Mouse (Mus musculus): ENCODE data around the gene 2010111I01Rik. TPM values are rescaled to one million over a fixed set of nuclear protein-coding genes. Genes with fewer than 3 reads are reported as not detected.

2010111I01Rik gene
- polyA plus RNA-seq, 1 experiment from 2014 or later = 80.8 TPM

DNA sequence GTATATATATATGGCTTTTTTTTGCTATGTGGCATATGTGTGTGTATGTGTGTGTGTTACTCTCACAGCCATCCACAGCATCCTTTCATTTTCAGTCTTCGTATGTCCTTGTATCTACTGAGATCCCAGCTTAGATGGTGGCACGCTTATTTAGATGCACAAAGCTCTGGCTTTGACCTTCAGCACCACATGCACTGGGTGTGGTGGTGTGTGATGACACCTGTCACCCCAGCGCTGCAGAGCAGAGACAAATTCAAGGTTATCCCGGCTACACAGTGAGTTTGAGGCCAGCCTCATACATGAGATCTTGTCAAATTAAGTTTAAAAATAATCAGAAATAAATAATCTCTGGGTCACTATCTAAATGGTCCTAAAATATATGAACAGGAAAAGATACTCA is 391.4 kb downstream of the 2010111I01Rik start:
- Histone ChIP-seq H3K9me3 (ENCODE audit: control insufficient read depth, low read length) (no peaks in the 10 kb centered on the region), H3K4me1 (ENCODE audit: control insufficient read depth, insufficient read depth, low read length) (no peaks in the 10 kb centered on the region), H3K4me2 (ENCODE audit: low read depth) (no peak overlapping the region), H3K9ac (ENCODE audit: low read length) (no peak overlapping the region), H3K36me3 (ENCODE audit: control insufficient read depth, insufficient read depth, low read length) (no peaks in the 10 kb centered on the region), H3K27ac (ENCODE audit: low read depth, low read length) (no peak overlapping the region), H3K4me3 (ENCODE audit: low read depth, low read length) (no peak overlapping the region), H3K27me3 (ENCODE audit: control insufficient read depth, insufficient read depth, low read length) (no peaks in the 10 kb centered on the region)
- WGBS = 93% methylated on average over 4 of the region's 4 CpGs
- DNase-seq (ENCODE audit: low spot score) (no peak), ATAC-seq (ENCODE audit: insufficient read depth, low FRiP score, low TSS enrichment) (no peak)

DNA sequence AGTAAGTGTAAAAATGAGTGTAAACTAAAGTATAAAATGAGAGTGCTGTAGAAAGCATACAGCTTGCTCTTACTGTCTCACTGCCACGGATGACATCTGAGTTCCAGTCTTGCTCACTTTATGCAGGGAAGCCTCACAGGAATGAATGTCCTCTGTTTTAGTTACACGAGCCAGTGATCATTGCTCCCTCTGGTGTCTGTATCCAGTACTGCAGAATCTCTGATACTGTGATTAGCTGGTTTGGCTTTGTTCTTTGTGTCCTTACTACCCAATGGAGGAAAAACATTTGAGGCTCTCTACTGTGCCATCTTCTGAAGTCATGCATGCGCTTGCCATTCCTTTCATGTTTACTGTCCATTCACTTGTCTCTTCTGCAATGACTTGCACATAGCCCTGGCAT is 391.9 kb downstream of the 2010111I01Rik start:
- no peak overlapping the region for H3K9ac ChIP-seq (ENCODE audit: low read length)
- no peak overlapping the region for H3K4me2 ChIP-seq (ENCODE audit: low read depth)
- H3K9me3 ChIP-seq (ENCODE audit: control insufficient read depth, low read length) = no peaks in the 10 kb centered on the region
- no peak overlapping the region for H3K27ac ChIP-seq (ENCODE audit: low read depth, low read length)
- WGBS = 35% methylated on average over 3 of the region's 3 CpGs
- H3K4me1 ChIP-seq (ENCODE audit: control insufficient read depth, insufficient read depth, low read length) = no peaks in the 10 kb centered on the region
- DNase-seq (ENCODE audit: low spot score) (peak; percentile 38), ATAC-seq (ENCODE audit: insufficient read depth, low FRiP score, low TSS enrichment) (no peak)
- H3K27me3 ChIP-seq (ENCODE audit: control insufficient read depth, insufficient read depth, low read length) = no peaks in the 10 kb centered on the region
- H3K36me3 ChIP-seq (ENCODE audit: control insufficient read depth, insufficient read depth, low read length) = no peaks in the 10 kb centered on the region
- H3K4me3 ChIP-seq (ENCODE audit: low read depth, low read length) = no peak overlapping the region

DNA sequence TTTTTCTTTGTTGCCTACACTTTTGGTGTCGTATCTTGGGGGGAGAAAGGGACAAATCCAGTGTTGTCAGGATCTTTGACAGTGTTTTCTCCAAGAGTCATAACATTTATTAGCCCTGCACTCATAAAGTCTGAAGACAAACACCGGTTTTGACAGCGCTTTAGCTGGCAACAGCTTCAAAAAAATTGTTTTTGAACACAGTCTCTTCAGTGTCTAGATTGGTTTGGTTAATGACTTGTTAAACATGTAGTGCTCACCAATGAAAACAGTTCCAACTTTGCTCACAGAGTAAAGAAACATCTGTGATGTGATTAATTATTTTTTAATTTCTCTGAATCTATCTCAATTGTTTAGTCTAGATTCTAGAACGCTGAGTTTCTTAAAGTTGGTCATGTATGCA is 394.7 kb downstream of the 2010111I01Rik start:
- ATAC-seq (ENCODE audit: insufficient read depth, low FRiP score, low TSS enrichment) = no peak
- H3K27ac ChIP-seq (ENCODE audit: low read depth, low read length) = no peak overlapping the region
- H3K4me1 ChIP-seq (ENCODE audit: control insufficient read depth, insufficient read depth, low read length) = no peaks in the 10 kb centered on the region
- no peak overlapping the region for H3K4me2 ChIP-seq (ENCODE audit: low read depth)
- no peaks in the 10 kb centered on the region for H3K27me3 ChIP-seq (ENCODE audit: control insufficient read depth, insufficient read depth, low read length)
- DNase-seq (ENCODE audit: low spot score) = no peak
- no peaks in the 10 kb centered on the region for H3K36me3 ChIP-seq (ENCODE audit: control insufficient read depth, insufficient read depth, low read length)
- H3K9ac ChIP-seq (ENCODE audit: low read length) = no peak overlapping the region
- 77% methylated on average over 4 of the region's 4 CpGs for WGBS
- no peaks in the 10 kb centered on the region for H3K9me3 ChIP-seq (ENCODE audit: control insufficient read depth, low read length)
- no peak overlapping the region for H3K4me3 ChIP-seq (ENCODE audit: low read depth, low read length)

DNA sequence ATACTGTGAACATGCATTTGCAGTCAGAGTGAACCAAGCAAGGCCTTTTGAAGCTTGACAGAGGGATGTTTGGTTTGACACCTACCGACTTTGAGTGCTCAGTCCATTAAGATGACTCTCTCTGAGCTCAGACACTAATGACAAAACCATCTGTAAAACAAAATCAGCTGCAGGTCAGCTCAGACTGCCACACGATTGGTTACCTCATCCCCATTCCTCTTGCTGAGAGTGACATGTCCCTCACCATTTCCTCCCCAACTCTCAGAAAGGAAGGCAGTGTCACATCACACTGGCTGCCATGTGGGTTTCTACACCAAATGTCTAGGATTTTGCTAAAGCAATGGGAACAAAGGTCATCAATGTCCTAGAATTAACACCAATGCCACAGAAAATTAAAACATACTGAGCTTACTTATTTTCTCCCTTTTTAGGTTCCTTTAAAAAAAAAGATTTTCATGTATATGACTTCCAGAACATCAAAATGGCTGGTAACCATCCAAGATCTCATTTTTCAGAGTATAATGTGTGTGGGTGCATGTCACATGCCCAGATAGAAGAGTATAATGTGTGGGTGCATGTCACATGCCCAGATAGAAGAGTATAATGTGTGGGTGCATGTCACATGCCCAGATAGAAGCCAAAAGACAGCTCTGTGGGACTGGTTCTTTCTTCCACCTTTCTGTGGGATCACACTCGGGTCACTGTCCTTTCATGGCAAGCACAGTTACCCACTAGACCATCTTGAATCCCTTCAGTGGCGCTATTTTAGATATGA is 395.6 kb downstream of the 2010111I01Rik start:
- no peaks in the 10 kb centered on the region for H3K27me3 ChIP-seq (ENCODE audit: control insufficient read depth, insufficient read depth, low read length)
- DNase-seq (ENCODE audit: low spot score) = no peak

DNA sequence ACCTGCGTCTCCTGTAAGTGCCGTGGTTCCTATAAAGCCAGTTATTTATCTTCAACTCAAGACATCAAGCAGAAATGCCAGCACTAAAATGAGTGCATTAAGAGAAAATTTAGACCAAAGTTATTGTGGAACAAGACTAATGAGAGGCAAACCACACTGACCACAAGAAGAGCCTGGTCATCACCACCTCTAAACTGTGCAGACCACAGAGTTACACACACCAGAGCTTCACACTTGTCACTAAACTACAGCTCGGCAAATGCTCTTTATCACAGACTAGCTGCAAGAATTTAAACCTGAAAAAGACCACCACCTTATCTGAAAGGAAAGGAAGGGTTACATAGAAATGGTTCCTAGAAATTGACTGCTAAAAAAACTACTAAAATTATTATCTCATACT is 397.1 kb downstream of the 2010111I01Rik start:
- Histone ChIP-seq H3K36me3 (ENCODE audit: control insufficient read depth, insufficient read depth, low read length) (no peaks in the 10 kb centered on the region), H3K27me3 (ENCODE audit: control insufficient read depth, insufficient read depth, low read length) (no peaks in the 10 kb centered on the region), H3K9me3 (ENCODE audit: control insufficient read depth, low read length) (no peaks in the 10 kb centered on the region), H3K4me1 (ENCODE audit: control insufficient read depth, insufficient read depth, low read length) (no peaks in the 10 kb centered on the region), H3K4me2 (ENCODE audit: low read depth) (no peak overlapping the region), H3K4me3 (ENCODE audit: low read depth, low read length) (no peak overlapping the region), H3K27ac (ENCODE audit: low read depth, low read length) (no peak overlapping the region), H3K9ac (ENCODE audit: low read length) (no peak overlapping the region)
- ATAC-seq (ENCODE audit: insufficient read depth, low FRiP score, low TSS enrichment) (no peak), DNase-seq (ENCODE audit: low spot score) (no peak)
- 92% methylated on average over 3 of the region's 3 CpGs for WGBS

More for the DNA sequence above, 395.6 kb downstream of the 2010111I01Rik start:
- Histone ChIP-seq H3K27ac (ENCODE audit: low read depth, low read length) (no peak overlapping the region), H3K4me2 (ENCODE audit: low read depth) (no peak overlapping the region), H3K9me3 (ENCODE audit: control insufficient read depth, low read length) (no peaks in the 10 kb centered on the region), H3K4me3 (ENCODE audit: low read depth, low read length) (no peak overlapping the region), H3K4me1 (ENCODE audit: control insufficient read depth, insufficient read depth, low read length) (no peaks in the 10 kb centered on the region), H3K36me3 (ENCODE audit: control insufficient read depth, insufficient read depth, low read length) (no peaks in the 10 kb centered on the region), H3K9ac (ENCODE audit: low read length) (no peak overlapping the region)
- no peak for ATAC-seq (ENCODE audit: insufficient read depth, low FRiP score, low TSS enrichment)
- 71% methylated on average over 4 of the region's 4 CpGs for WGBS

DNA sequence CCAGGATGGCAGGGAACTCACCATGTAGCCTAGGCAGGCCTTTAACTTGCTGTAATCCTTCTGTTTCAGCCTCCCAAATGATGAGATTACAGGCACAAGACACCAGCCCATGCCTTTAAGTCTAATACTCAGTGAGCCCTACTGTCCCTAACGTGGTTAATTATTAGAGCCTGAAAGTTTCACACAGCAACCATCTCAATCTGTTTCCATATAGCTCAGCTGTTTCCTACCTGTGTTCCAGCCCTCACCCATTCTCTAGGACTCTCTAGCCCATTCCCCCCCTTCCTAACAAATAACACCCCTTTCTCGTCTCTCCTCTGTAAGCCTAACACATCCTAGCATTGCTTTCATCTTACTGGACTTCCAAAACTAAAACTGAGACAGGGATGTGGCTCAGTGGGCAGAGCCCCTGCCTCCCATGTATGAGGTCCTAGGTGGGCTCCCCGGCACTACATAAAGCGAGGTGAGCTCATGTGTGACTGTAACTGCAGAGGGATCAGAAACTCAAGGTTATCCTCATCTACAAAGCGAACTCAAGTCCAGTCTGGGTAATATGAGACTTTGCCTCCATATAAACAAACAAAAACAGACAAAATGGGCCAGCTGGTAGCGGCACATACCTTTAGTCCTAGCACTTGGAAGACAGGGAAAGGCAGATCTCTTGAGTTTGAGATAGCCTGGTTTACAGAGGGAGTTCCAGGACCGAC is 408.9 kb downstream of the 2010111I01Rik start:
- Histone ChIP-seq H3K4me2 (ENCODE audit: low read depth) (no peak overlapping the region), H3K36me3 (ENCODE audit: control insufficient read depth, insufficient read depth, low read length) (no peaks in the 10 kb centered on the region)
- WGBS = 85% methylated on average over 7 of the region's 7 CpGs

More for the DNA sequence above, 408.9 kb downstream of the 2010111I01Rik start:
- H3K27me3 ChIP-seq (ENCODE audit: control insufficient read depth, insufficient read depth, low read length) = no peaks in the 10 kb centered on the region
- no peak for DNase-seq (ENCODE audit: low spot score)
- ATAC-seq (ENCODE audit: insufficient read depth, low FRiP score, low TSS enrichment) = no peak
- H3K4me3 ChIP-seq (ENCODE audit: low read depth, low read length) = no peak overlapping the region
- no peak overlapping the region for H3K9ac ChIP-seq (ENCODE audit: low read length)
- no peaks in the 10 kb centered on the region for H3K9me3 ChIP-seq (ENCODE audit: control insufficient read depth, low read length)
- no peak overlapping the region for H3K27ac ChIP-seq (ENCODE audit: low read depth, low read length)
- H3K4me1 ChIP-seq (ENCODE audit: control insufficient read depth, insufficient read depth, low read length) = no peaks in the 10 kb centered on the region

MicroRNAs encoded within 50 kb of the gene (microRNA counts, 519-probe panel; counts per million panel counts)
- microRNA mmu-miR-23b (4,131 counts per million, percentile 76 among the panel's probes with 10 or more counts), microRNA mmu-miR-24 (4,508 counts per million, percentile 82 among the panel's probes with 10 or more counts), microRNA mmu-miR-27b (2,865 counts per million, percentile 63 among the panel's probes with 10 or more counts)

Small RNA genes within 50 kb of the gene (microRNA-seq; reads per million reads assigned to microRNA genes)
- 8,655 reads per million, percentile 94 among the genes with 10 or more reads in this experiment for gene Mir23b
- gene Mir24-1 = not detected
- gene Mir27b = 964 reads per million, percentile 75 among the genes with 10 or more reads in this experiment
- not detected for gene Mir3074-1

Other genes starting within 250 kb of the 2010111I01Rik start
- gene Platr25, start 204.2 kb upstream of the 2010111I01Rik start, polyA plus RNA-seq (2014; fragmentation: Nextera tagmentation; extraction: Ambion mirVana) = 34.6 and 36.7 TPM in 2 replicates
- 11.0 and 12.0 TPM in 2 replicates for gene Gm5141, start 179.1 kb upstream of the 2010111I01Rik start, polyA plus RNA-seq (2014; fragmentation: Nextera tagmentation; extraction: Ambion mirVana)
- not detected in 2 replicates for gene Fbp2, start 106.5 kb upstream of the 2010111I01Rik start, polyA plus RNA-seq (2014; fragmentation: Nextera tagmentation; extraction: Ambion mirVana)
- 0.32 TPM in 1 of 2 replicates, not detected in the other for gene Fbp1, start 76.6 kb upstream of the 2010111I01Rik start, polyA plus RNA-seq (2014; fragmentation: Nextera tagmentation; extraction: Ambion mirVana)

Measured in neural tube, embryonic 11.5 days (tissue).